Mouse (Mus musculus): ENCODE measurements around the gene Psme3.

- no peak for TF ChIP-seq CTCF (IDR thresholded peaks at IDR 0.05; ENCODE audit: insufficient read depth, low read length)
- no peak for TF ChIP-seq POLR2A (IDR thresholded peaks at IDR 0.05; ENCODE audit: borderline replicate concordance, extremely low read depth, low read depth, low read length)
Observed at GRCm38 (mm10) chr11:101347083-101347775, 31.2 kb downstream of the Psme3 start.

All from lung, adult 2 months (tissue).